Mouse (Mus musculus): Measurements from ENCODE around the gene Srrm2. TPM values are rescaled to one million over a fixed set of nuclear protein-coding genes. Genes with fewer than 3 reads are reported as not detected.
"Not testable (repeated sequence)": the region's sequence is repeated elsewhere in the genome, so short reads cannot be mapped to it uniquely, and the experiment has no call there.

Gene Srrm2
- polyA plus RNA-seq, 1 experiment from 2014 or later = 515 TPM

GRCm38 (mm10) chr17:23772219-23772556, 18.1 kb upstream of the Srrm2 start:
- not testable (repeated sequence) for H3K27ac ChIP-seq (replicated peaks); DNase-seq (ENCODE audit: low spot score); H3K27me3 ChIP-seq (ENCODE audit: low read depth, poor library complexity, severe bottlenecking); H3K9me3 ChIP-seq (replicated peaks)
- Histone ChIP-seq H3K4me1 (peaks cover 23% of the 10 kb centered on the region), H3K4me3 (peak overlapping the region; percentile 91), H3K36me3 (peaks cover 27% of the 10 kb centered on the region)
- 80% methylated on average over 2 of the region's 2 CpGs for WGBS

GRCm38 (mm10) chr17:23773676-23774075, 16.7 kb upstream of the Srrm2 start:
- H3K36me3 ChIP-seq = peaks cover 13% of the 10 kb centered on the region
- DNase-seq (ENCODE audit: low spot score) = no peak
- no peaks in the 10 kb centered on the region for H3K9me3 ChIP-seq (replicated peaks)
- H3K27me3 ChIP-seq (ENCODE audit: low read depth, poor library complexity, severe bottlenecking) = no peaks in the 10 kb centered on the region
- no peak overlapping the region for H3K4me3 ChIP-seq
- 75% methylated on average over 6 of the region's 6 CpGs for WGBS
- peaks cover 23% of the 10 kb centered on the region for H3K4me1 ChIP-seq
- no peak overlapping the region for H3K27ac ChIP-seq (replicated peaks)

DNA sequence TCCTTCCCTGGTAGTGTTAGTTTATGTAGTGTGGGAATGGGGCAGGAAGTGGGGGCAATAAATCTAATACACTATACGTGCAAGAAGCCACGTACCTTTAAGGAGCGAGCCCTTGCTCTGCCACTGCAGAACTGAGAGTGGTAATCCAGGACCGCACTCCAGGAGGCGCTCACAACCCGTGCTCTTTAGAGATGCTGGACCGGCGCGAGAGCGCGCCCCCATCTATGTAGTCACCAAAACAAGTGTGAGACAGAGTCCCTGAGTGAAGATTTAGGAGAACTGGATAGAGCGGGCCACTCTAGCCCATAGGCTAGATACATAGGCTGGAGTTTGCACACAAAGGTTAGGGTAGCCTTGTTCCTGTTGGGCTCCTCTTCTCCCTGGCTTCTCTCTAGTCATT, 16.2 kb upstream of the Srrm2 start:
- H3K4me1 ChIP-seq = peaks cover 23% of the 10 kb centered on the region
- WGBS = 11% methylated on average over 12 of the region's 12 CpGs
- H3K4me3 ChIP-seq = no peak overlapping the region
- no peaks in the 10 kb centered on the region for H3K9me3 ChIP-seq (replicated peaks)
- no peaks in the 10 kb centered on the region for H3K27me3 ChIP-seq (ENCODE audit: low read depth, poor library complexity, severe bottlenecking)
- H3K27ac ChIP-seq (replicated peaks) = no peak overlapping the region
- DNase-seq (ENCODE audit: low spot score) = peak; percentile 80
- H3K36me3 ChIP-seq = peaks cover 8% of the 10 kb centered on the region

GRCm38 (mm10) chr17:23776216-23776615, 14.1 kb upstream of the Srrm2 start:
- no peak for DNase-seq (ENCODE audit: low spot score)

GRCm38 (mm10) chr17:23777141-23777540, 13.2 kb upstream of the Srrm2 start:
- Histone ChIP-seq H3K27ac (replicated peaks) (no peak overlapping the region), H3K27me3 (ENCODE audit: low read depth, poor library complexity, severe bottlenecking) (no peaks in the 10 kb centered on the region), H3K9me3 (replicated peaks) (no peaks in the 10 kb centered on the region), H3K36me3 (no peaks in the 10 kb centered on the region), H3K4me3 (no peak overlapping the region), H3K4me1 (peaks cover 6% of the 10 kb centered on the region; the same call in 1 of the 2 replicates)
- 84% methylated on average over 2 of the region's 2 CpGs for WGBS
- DNase-seq (ENCODE audit: low spot score) = no peak

More at GRCm38 (mm10) chr17:23776216-23776615, 14.1 kb upstream of the Srrm2 start:
- 73% methylated on average over 10 of the region's 10 CpGs for WGBS
- H3K4me3 ChIP-seq = no peak overlapping the region
- H3K36me3 ChIP-seq = no peaks in the 10 kb centered on the region
- peaks cover 10% of the 10 kb centered on the region for H3K4me1 ChIP-seq
- no peaks in the 10 kb centered on the region for H3K27me3 ChIP-seq (ENCODE audit: low read depth, poor library complexity, severe bottlenecking)
- H3K27ac ChIP-seq (replicated peaks) = no peak overlapping the region
- H3K9me3 ChIP-seq (replicated peaks) = no peaks in the 10 kb centered on the region

- WGBS = 74% methylated on average over 2 of the region's 2 CpGs
These were observed 11.9 kb upstream of the Srrm2 start for GRCm38 (mm10) chr17:23778447-23778846.

DNA sequence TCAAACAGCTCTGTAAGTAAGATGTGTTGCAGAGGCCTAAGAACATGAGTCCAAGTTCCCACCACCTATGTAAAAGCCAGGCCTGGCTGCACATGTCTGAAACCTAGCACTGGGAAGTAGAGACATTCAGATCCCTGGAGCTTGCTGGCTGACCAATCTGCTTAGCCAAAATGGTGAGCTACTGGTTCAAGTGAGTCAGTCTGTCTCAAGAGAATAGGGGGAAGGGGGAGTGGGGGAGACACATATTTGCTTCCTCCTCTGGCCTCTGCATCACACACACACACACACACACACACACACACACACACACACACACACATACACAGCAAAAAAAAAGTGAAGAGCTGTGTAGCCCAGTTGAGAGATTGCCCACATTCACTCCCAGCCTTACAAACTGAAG, 7.0 kb upstream of the Srrm2 start:
- peaks cover 16% of the 10 kb centered on the region for H3K4me1 ChIP-seq

More at GRCm38 (mm10) chr17:23778447-23778846, 11.9 kb upstream of the Srrm2 start:
- Histone ChIP-seq H3K36me3 (no peaks in the 10 kb centered on the region), H3K27me3 (ENCODE audit: low read depth, poor library complexity, severe bottlenecking) (no peaks in the 10 kb centered on the region), H3K4me3 (no peak overlapping the region), H3K27ac (replicated peaks) (no peak overlapping the region), H3K4me1 (peaks cover 6% of the 10 kb centered on the region; the same call in 1 of the 2 replicates), H3K9me3 (replicated peaks) (no peaks in the 10 kb centered on the region)
- no peak for DNase-seq (ENCODE audit: low spot score)

DNA sequence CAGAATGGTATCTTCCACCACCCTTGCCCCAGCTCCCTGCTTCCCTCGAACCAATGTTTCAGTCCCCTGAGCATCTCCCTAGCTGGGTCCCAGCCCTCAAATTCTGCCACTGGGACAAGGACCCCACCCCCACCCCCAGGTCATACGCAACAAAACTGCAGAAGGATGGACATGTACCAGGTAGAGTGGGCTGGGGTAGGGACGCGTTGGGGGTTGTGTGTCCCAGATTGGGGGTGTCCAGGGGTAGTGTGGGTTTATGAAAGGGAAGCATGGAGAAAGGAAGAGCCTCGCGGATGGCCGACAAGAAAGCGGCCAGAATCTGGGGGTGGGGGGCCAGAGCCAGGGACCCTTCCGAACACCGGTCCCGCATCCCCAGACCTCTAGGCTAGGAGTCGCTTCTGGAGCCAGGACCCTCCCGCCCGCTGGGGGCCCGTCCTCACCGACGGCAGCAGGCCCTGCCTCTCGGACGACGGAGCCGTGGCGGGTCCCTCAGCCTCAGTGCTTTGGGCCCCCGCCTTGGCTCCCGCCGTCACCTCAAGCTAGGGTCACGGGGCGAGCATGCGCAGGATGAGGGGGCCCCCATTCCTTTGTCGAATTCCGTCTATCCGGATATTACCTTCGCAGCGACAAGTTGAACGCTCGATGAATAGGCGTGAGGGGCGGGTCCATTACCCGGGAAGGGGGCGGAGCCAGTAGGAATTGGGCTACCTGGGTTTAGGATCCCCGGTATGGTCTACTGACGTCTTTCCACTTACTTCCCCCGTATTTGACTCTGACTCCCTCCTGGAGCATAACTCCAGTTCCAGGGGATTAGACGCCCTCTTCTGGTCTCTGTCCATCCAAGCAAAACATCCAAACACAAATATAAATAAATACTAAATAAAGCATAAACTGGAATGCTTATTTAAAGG, 4.5 kb upstream of the Srrm2 start, which contains the start of gene Flywch2:
Gene Flywch2, minus strand, starts transcription at position 521 of the 911 bp plus-strand sequence.
- DNase-seq (ENCODE audit: low spot score) = peak; percentile 71
- H3K27ac ChIP-seq (replicated peaks) = peak within 1 kb of the TSS; percentile 88
- WGBS = 2% methylated on average over 43 of the region's 43 CpGs
- no peaks in the 10 kb centered on the region for H3K27me3 ChIP-seq (ENCODE audit: low read depth, poor library complexity, severe bottlenecking)
- peaks cover 30% of the 10 kb centered on the region for H3K4me1 ChIP-seq
- H3K9me3 ChIP-seq (replicated peaks) = no peaks in the 10 kb centered on the region
- peak within 1 kb of the TSS; percentile 67 for H3K4me3 ChIP-seq
- no peaks in the 10 kb centered on the region for H3K36me3 ChIP-seq

More for the DNA sequence above, 7.0 kb upstream of the Srrm2 start:
- Histone ChIP-seq H3K27ac (replicated peaks) (no peak overlapping the region), H3K36me3 (no peaks in the 10 kb centered on the region), H3K4me3 (no peak overlapping the region), H3K9me3 (replicated peaks) (no peaks in the 10 kb centered on the region), H3K27me3 (ENCODE audit: low read depth, poor library complexity, severe bottlenecking) (no peaks in the 10 kb centered on the region)
- DNase-seq (ENCODE audit: low spot score) = no peak

GRCm38 (mm10) chr17:23786510-23786931, 3.8 kb upstream of the Srrm2 start:
- peak overlapping the region; percentile 67 for H3K4me3 ChIP-seq
- 15% methylated on average over 13 of the region's 13 CpGs for WGBS
- peak; percentile 39 for DNase-seq (ENCODE audit: low spot score)

GRCm38 (mm10) chr17:23788973-23789372, 1.4 kb upstream of the Srrm2 start:
- Histone ChIP-seq H3K36me3 (no peaks in the 10 kb centered on the region), H3K9me3 (replicated peaks) (no peaks in the 10 kb centered on the region), H3K4me1 (peaks cover 36% of the 10 kb centered on the region), H3K27ac (replicated peaks) (no peak overlapping the region), H3K4me3 (no peak overlapping the region), H3K27me3 (ENCODE audit: low read depth, poor library complexity, severe bottlenecking) (no peaks in the 10 kb centered on the region)
- no peak for DNase-seq (ENCODE audit: low spot score)
- WGBS = 89% methylated on average over 4 of the region's 4 CpGs

More at GRCm38 (mm10) chr17:23786510-23786931, 3.8 kb upstream of the Srrm2 start:
- H3K4me1 ChIP-seq = peaks cover 36% of the 10 kb centered on the region
- no peaks in the 10 kb centered on the region for H3K9me3 ChIP-seq (replicated peaks)
- H3K36me3 ChIP-seq = no peaks in the 10 kb centered on the region
- H3K27me3 ChIP-seq (ENCODE audit: low read depth, poor library complexity, severe bottlenecking) = no peaks in the 10 kb centered on the region
- H3K27ac ChIP-seq (replicated peaks) = peak overlapping the region; percentile 88

DNA sequence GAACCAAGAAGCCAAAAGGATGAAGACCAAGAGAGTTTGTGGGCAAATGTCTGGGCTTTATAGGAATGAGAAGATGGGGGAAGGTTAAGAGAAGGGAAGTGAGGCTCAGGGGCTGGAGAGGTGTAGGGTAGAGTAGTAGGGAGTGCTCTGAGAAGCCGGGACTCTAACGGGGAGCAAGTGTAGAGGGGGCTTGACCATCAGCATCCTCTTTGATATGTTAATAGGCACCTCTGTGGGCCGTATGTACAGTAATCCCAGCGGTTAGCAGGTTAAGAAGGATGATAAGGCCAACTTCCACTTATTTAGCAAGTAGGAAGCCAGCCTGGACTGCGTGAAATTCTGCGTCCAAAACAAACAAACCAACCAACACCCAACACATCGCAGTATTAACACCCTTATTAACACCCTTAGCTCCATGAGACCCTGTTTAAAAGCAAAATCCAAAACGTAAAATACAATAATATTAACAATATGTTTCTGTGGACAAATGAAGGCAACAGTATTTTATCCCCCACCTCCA, 523 bp upstream of the Srrm2 start:
- Histone ChIP-seq H3K36me3 (no peaks in the 10 kb centered on the region), H3K9me3 (replicated peaks) (no peaks in the 10 kb centered on the region), H3K4me3 (peak overlapping the region; percentile 50), H3K27ac (replicated peaks) (peak overlapping the region; percentile 87), H3K27me3 (ENCODE audit: low read depth, poor library complexity, severe bottlenecking) (no peaks in the 10 kb centered on the region), H3K4me1 (peaks cover 36% of the 10 kb centered on the region)
- DNase-seq (ENCODE audit: low spot score) = no peak
- WGBS = 9% methylated on average over 8 of the region's 8 CpGs

- 65% methylated on average over 2 of the region's 2 CpGs for WGBS
- Histone ChIP-seq H3K27me3 (ENCODE audit: low read depth, poor library complexity, severe bottlenecking) (no peaks in the 10 kb centered on the region), H3K9me3 (replicated peaks) (no peaks in the 10 kb centered on the region), H3K4me1 (peaks cover 27% of the 10 kb centered on the region), H3K4me3 (peak overlapping the region; percentile 50), H3K36me3 (0 out of 2 replicates have a peak, but pooled peaks cover 2% of the 10 kb centered on the region), H3K27ac (replicated peaks) (peak overlapping the region; percentile 87)
- no peak for DNase-seq (ENCODE audit: low spot score)
These were observed 686 bp downstream of the Srrm2 start for GRCm38 (mm10) chr17:23791079-23791357.

- no peak for DNase-seq (ENCODE audit: low spot score)
- Histone ChIP-seq H3K4me3 (no peak overlapping the region), H3K9me3 (replicated peaks) (no peaks in the 10 kb centered on the region), H3K36me3 (0 out of 2 replicates have a peak, but pooled peaks cover 6% of the 10 kb centered on the region), H3K4me1 (peaks cover 11% of the 10 kb centered on the region), H3K27ac (replicated peaks) (no peak overlapping the region), H3K27me3 (ENCODE audit: low read depth, poor library complexity, severe bottlenecking) (no peaks in the 10 kb centered on the region)
- WGBS = 91% methylated on average over 8 of the region's 8 CpGs
These were observed 5.0 kb downstream of the Srrm2 start for GRCm38 (mm10) chr17:23795323-23795722.

Data from midbrain, embryonic 10.5 days (tissue).